Mouse (Mus musculus) testis, postnatal 14 days (tissue): Measurements from ENCODE around the gene Enho.
"Not testable (repeated sequence)": the region's sequence is repeated elsewhere in the genome, so short reads cannot be mapped to it uniquely, and the experiment has no call there.

Experiments used
- DNase-seq: peaks from one replicate; pipeline ENCODE4 v3.0.0; 2021; ENCODE audit warnings: low spot score

Enho gene

GRCm38 (mm10) chr4:41639913-41640507, at the start of gene Enho:
TSS of gene Enho (minus strand) at chr4:41640324.
- DNase-seq, result peak; percentile 89

GRCm38 (mm10) chr4:41688562-41688961, 48.4 kb upstream of the Enho start:
- not testable (repeated sequence) for DNase-seq

DNA sequence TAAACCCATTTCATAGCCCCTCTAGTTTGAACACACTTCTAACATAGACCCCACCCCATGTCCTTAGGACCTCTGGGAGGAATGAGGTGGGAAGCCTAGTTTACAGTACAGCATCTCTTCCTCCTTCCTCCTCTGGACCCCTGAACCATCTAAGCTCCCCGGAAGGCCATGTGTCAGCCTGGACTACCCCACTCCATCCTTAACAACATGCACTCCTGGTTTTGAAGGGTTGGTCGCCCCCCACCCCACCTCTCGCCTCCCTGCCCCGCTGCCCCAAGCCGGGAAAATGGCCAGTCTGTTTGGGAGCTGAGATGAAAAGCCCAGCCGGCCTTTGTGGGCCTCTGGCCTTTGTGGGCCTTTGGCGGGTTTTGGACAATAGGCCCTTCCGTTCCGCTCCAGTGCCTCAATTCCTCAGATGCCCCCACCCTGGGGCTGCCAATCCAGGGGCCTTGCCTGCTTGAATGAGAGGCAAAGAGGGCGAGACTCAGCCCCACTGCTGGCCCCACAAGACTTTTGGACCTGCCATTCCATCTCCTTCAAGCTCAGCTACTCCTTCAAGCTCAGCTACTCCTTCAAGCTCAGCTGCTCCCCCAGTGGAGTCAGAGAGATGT, 45.9 kb upstream of the Enho start:
- not testable (repeated sequence) for DNase-seq

DNA sequence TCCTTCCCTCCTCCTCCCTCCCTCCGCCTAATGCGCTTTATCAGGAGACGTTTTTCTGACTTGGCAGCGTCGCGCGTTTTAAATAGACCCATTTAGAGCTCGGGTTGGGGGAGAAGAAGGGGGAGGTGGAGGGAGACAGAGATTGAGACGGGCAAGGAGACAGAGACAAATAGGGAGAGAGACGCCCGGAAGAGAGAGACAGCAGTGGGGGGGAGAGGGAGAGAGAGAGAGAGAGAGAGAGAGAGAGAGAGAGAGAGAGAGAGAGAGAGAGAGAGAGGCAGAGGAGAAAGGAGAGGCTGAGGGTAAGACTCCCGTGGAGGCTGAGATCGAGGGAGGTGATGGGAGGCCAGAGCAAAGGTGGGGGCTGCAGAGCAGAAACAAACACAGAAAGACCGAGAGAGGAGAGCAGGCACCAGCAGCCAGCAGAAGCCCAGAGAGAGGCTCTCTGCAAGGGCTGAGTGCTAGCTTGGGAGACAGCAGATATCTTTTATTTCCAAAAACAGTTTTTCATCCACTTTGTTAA, 44.9 kb upstream of the Enho start:
- not testable (repeated sequence) for DNase-seq

- not testable (repeated sequence) for DNase-seq
These were observed 44.2 kb upstream of the Enho start for GRCm38 (mm10) chr4:41684131-41684930.

GRCm38 (mm10) chr4:41683303-41683702, 43.2 kb upstream of the Enho start:
- not testable (repeated sequence) for DNase-seq

DNA sequence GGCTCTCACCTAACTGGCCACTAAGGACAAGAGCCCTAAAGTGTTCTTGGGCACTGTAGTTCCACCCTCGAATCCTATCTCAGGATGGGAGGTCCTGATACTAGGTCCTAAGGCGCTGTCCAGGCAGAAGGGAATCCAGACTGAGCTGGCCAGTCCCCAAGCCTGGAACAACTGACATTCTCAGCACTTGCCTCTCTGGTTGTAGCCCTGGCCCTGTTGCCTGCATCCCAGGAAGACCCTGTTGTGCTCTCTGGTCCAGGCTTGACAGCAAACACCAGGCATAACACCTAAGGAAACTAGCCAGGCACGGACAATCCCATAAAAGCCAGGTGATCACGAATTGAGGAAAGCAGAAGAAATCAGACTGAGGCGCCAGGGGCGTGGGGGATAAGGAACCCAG, 42.7 kb upstream of the Enho start:
- DNase-seq, result no peak

DNA sequence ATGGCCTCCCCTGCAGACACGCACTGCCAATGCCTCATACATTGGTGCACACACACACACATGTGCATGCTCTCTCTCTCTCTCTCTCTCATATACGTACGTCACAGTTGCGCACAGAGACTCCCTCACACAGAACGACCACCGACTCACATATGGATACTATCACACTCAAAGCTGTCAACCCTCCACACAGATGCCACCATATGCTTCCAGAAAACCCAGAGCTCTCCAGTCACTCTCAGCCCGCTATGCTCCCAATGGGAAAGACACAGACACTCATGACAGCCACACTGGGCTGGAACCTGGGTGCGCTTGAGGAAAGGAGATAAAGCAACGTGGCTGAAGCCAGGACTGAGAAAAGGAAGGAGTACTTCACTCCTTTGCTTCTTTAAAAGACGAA, 41.8 kb upstream of the Enho start:
- DNase-seq, result no peak

GRCm38 (mm10) chr4:41681176-41681575, 41.1 kb upstream of the Enho start:
- no peak for DNase-seq

DNA sequence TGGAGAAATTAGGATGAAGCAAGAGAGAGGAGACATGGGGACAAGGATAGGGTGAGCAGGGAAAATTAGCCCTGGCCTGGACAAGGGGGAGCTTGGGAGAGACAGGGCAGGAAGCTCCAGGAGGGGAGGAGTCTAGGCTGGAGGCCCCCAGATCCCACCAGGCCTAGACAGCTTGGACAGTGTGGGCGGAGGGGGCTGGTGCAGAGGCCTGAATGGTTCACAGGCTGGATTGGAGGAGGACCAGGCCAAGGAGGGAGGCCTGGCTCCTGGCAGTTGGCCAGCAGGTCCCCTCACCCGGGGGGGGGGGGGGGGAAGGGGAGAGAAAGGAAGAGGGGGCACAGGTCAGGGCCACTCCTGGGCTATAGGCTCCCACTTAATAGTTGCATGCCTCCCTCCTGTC, 39.2 kb upstream of the Enho start:
- no peak for DNase-seq

GRCm38 (mm10) chr4:41678863-41679262, 38.7 kb upstream of the Enho start:
- DNase-seq, result no peak

DNA sequence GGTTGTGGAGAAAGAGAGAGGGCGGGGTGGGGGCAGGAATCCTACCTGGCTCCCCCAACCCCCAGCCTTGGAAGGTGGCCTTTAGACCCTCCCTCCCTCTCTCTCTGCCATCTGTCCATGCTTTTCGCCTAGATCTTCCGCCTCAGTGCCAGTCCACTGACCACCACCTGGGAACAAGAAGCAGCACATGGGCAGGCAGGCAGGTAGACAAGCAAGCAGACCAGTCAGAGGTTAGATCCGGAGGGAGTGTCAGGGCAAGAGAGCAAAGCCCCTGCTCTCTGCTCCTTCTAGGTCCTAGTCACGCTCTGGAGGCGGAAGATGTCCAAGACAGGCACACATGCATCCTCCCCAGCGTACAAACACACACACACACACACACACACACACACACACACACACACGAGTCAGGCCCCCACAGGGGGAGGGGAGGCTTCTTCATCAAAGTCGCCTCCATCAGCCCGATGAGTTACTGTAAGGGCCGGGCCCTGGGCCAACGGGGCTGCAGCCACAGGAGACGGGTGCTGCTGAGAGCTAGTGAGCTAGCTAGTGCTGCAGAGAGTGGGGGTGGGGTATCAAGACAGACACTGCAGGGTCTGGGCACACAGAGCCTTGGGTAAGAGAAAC, 37.0 kb upstream of the Enho start:
- DNase-seq, result no peak

- DNase-seq, result no peak
These were observed 36.3 kb upstream of the Enho start for GRCm38 (mm10) chr4:41676248-41677005.

DNA sequence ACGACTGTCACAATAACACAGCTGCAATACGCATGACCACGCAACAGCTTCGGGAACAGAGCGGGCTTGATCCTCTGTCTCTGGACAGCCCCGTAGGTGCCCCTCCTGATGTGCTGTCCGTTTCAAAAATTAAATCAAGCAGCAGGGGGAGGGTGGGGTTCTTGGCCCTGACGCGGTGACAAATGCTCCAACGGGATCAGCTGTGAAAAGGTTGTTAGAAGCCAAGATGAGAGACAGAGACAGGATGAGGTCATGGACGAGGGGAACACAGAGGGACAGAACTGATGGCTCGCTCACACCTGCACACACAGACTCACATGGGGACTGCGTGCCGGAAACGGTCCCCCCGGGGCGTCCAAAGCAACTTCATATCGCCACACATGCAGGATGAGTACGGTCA, 33.1 kb upstream of the Enho start:
- no peak for DNase-seq

DNA sequence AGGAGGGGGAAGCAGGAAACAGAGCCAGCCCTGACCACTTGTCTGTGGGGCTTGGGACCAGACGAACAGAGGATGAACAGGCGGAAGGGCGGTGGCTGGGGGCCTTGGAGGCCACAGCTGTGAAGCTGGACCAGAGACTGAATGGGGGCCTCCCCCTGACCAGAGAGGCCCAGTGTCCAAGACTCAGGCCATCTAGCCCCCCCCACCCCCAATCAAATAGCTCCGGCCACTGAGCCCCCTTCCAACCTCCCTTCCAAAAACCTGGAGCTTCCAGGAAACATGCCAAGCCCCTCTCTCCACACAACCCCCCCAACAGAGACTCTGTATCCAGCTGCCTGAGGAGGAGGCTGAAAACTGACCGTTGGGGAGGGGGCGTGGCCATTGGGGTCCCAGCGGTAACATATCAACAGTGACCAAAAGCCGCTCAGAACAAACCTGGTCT, 32.4 kb upstream of the Enho start:
- DNase-seq, result no peak

DNA sequence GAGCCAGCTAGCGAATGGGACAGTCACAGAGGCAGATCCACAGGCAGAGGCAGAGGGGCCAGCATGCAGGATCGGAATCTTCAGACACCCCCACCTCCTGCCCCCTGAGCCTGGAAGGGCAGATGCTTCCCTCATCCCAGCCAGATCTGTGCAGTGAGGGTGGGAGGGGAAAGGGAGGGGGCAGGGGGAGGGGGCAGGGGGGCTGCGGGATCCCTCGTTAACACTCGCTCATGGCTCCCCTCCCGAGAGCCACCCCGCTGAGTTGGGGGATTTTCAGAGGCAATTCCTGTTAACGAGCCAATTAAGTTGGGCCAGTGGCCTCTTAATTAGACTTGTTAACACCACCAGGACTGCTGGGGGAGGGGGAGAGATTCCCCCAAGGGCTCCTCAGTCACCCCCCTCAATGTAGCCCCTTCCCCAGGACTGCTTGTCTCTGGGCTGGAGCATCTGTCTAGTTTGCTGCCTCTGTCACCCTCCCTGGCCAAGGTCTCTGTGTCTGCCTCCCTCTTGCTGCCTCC, 31.9 kb upstream of the Enho start:
- DNase-seq, result no peak

DNA sequence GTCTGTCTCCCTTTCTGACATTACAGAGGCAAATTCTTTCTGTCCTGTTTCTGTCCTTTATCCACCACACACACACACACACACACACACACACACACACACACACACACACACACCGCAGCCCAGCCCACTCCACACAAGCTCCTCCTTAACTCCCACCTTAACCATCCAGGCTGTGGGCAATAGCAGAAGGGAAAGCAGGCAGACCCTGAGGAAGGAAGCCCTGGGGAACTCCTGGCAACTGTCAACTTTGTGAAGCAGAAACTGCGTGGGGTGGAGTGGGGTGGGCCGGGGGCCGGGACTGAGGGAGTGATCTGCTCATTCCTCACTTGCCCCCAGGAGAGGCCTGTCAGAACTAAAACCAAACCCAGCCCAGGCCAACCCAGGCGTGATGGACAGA, 31.4 kb upstream of the Enho start:
- DNase-seq, result no peak

- no peak for DNase-seq
These were observed 30.7 kb upstream of the Enho start for GRCm38 (mm10) chr4:41670836-41671235.

GRCm38 (mm10) chr4:41666646-41667045, 26.5 kb upstream of the Enho start:
- DNase-seq, result no peak

DNA sequence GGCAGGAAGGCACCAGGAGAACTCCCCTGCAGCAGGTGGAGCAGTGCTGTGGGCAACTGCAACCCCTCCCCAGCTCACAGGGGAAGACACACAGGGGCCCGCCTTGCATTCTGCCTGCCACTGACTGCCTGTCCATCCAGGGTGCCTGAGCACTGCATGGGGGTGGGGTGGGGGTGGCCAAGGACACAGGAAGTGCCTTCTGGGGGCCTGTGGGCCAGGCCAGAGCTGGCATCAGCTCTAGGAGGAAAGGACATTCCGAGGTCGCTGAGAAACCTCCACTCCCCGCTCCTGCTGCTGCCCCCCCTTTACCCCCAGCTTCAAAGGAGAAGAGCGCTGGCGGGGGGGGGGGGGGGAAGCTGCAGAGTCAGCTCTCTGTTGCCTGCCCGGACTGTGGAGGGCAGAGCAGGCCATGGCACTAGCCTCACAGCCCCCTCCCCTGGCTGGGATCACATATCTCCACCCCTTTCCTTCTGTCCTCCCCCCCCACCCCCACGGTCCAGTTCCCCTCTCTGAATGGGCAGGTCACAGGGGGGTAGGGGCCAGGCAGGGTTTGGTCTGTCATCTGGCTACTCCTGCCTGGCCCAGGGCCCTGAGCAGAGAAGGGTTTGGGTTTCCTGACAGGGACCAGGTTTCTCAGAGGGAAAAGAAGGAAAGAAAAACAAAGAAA, 25.0 kb upstream of the Enho start:
- DNase-seq, result no peak

GRCm38 (mm10) chr4:41664533-41664932, 24.4 kb upstream of the Enho start:
- DNase-seq, result no peak
